Mouse (Mus musculus) brain, embryonic 14.5 days (tissue): ENCODE measurements at regions not wholly inside any gene's neighbourhood (a gene's known extent, or its start where the extent isn't known, plus 50 kb on each side); places are given as distances from the start of the nearest gene placed in this dataset.

Source experiments
- CTCF ChIP-seq: fragments of 200-500 bp; IDR thresholded peaks from 2 replicates; pipeline ENCODE4 v1.5.1; 2012; ENCODE audit warnings: inconsistent platforms, mild to moderate bottlenecking, moderate library complexity, borderline replicate concordance; ENCODE audit not compliant: insufficient read depth, insufficient read length; ENCODE audit errors: extremely low read depth
- POLR2A ChIP-seq: fragments of 200-500 bp; IDR thresholded peaks from 2 replicates; pipeline ENCODE4 v1.6.1; 2012; ENCODE audit warnings: mild to moderate bottlenecking, inconsistent platforms, borderline replicate concordance; ENCODE audit not compliant: poor library complexity, insufficient read depth, insufficient read length, severe bottlenecking; ENCODE audit errors: extremely low read depth

- TF ChIP-seq CTCF (no peak), POLR2A (no peak)
These were observed 122.9 kb upstream of the Arid1b start for GRCm38 (mm10) chr17:4871267-4871666.
